Mouse (Mus musculus) adrenal gland, postnatal 14 days (tissue): ENCODE measurements around the gene Elf2. TPM values are rescaled to one million over a fixed set of nuclear protein-coding genes. Genes with fewer than 3 reads are reported as not detected.

Source experiments
- DNase-seq: peaks from one replicate; pipeline ENCODE4 v3.0.0; 2021; ENCODE audit warnings: mixed read lengths
- long read RNA-seq, 2 experiments: library from polyadenylated mRNA; stranded (forward); transcript quantifications; one replicate each; pipeline ENCODE4 v2.0.0; 2021
- total RNA-seq: library from RNA; stranded (reverse); gene quantifications from 2 replicates; pipeline ENCODE4 v1.2.3, GENCODE M21; 2021

Gene Elf2
- total RNA-seq = 87.8 and 88.4 TPM in 2 replicates
- long read RNA-seq, experiment 1, full-length matches to known transcripts = 10 of 26 reads
- long read RNA-seq, experiment 1, partial matches to known transcripts = 4 of 26 reads
- long read RNA-seq, experiment 1, other reads (novel, unspliced or antisense) = 12 of 26 reads
- long read RNA-seq, experiment 2, full-length matches to known transcripts = 11 of 22 reads
- long read RNA-seq, experiment 2, partial matches to known transcripts = 0 of 22 reads
- long read RNA-seq, experiment 2, other reads (novel, unspliced or antisense) = 11 of 22 reads

GRCm38 (mm10) chr3:51340552-51341267 lies at the start of gene Elf2:
Gene Elf2 (minus strand): TSS chr3:51340663.
- peak; percentile 96 for DNase-seq

GRCm38 (mm10) chr3:51388904-51389303 lies 48.4 kb upstream of the Elf2 start:
- peak; percentile 25 for DNase-seq

- DNase-seq = no peak
These were observed 47.5 kb upstream of the Elf2 start for GRCm38 (mm10) chr3:51387868-51388381.

- no peak for DNase-seq
These were observed 46.6 kb upstream of the Elf2 start for GRCm38 (mm10) chr3:51387134-51387451.

- DNase-seq = peak; percentile 60
These were observed 46.1 kb upstream of the Elf2 start for GRCm38 (mm10) chr3:51386441-51387133.

GRCm38 (mm10) chr3:51383409-51383808 lies 42.9 kb upstream of the Elf2 start:
- DNase-seq = no peak

GRCm38 (mm10) chr3:51380660-51381014 lies 40.2 kb upstream of the Elf2 start:
- no peak for DNase-seq

GRCm38 (mm10) chr3:51379786-51380659 lies 39.6 kb upstream of the Elf2 start:
- DNase-seq = no peak

- DNase-seq = no peak
These were observed 38.1 kb upstream of the Elf2 start for GRCm38 (mm10) chr3:51378665-51378946.

GRCm38 (mm10) chr3:51377878-51378664 lies 37.6 kb upstream of the Elf2 start:
- peak; percentile 56 for DNase-seq

- DNase-seq = peak; percentile 72
These were observed 35.1 kb upstream of the Elf2 start for GRCm38 (mm10) chr3:51375307-51376265.

GRCm38 (mm10) chr3:51373544-51373943 lies 33.1 kb upstream of the Elf2 start:
- DNase-seq = no peak

GRCm38 (mm10) chr3:51372883-51373282 lies 32.4 kb upstream of the Elf2 start:
- DNase-seq = peak; percentile 74

- DNase-seq = peak; percentile 36
These were observed 31.4 kb upstream of the Elf2 start for GRCm38 (mm10) chr3:51371826-51372225.

GRCm38 (mm10) chr3:51368011-51368410 lies 27.5 kb upstream of the Elf2 start:
- DNase-seq = no peak

- no peak for DNase-seq
These were observed 26.5 kb upstream of the Elf2 start for GRCm38 (mm10) chr3:51366926-51367325.

- DNase-seq = no peak
These were observed 25.0 kb upstream of the Elf2 start for GRCm38 (mm10) chr3:51365517-51365882.

- DNase-seq = peak; percentile 87
These were observed 24.4 kb upstream of the Elf2 start for GRCm38 (mm10) chr3:51364703-51365516.

GRCm38 (mm10) chr3:51361066-51361465 lies 20.6 kb upstream of the Elf2 start:
- no peak for DNase-seq
